Mouse (Mus musculus): ENCODE results near the gene Mecp2. TPM values are rescaled to one million over a fixed set of nuclear protein-coding genes. Genes with fewer than 3 reads are reported as not detected.

The Mecp2 gene
- total RNA-seq, 2 experiments from 2014 or later, result 27.7 to 29.2 TPM

- no peak for DNase-seq (ENCODE audit: low spot score)
Observed at GRCm38 (mm10) chrX:74022795-74023187, 112.4 kb downstream of the Mecp2 start.

- DNase-seq (ENCODE audit: low spot score), result no peak
Observed at GRCm38 (mm10) chrX:74014597-74014996, 120.6 kb downstream of the Mecp2 start.

DNA sequence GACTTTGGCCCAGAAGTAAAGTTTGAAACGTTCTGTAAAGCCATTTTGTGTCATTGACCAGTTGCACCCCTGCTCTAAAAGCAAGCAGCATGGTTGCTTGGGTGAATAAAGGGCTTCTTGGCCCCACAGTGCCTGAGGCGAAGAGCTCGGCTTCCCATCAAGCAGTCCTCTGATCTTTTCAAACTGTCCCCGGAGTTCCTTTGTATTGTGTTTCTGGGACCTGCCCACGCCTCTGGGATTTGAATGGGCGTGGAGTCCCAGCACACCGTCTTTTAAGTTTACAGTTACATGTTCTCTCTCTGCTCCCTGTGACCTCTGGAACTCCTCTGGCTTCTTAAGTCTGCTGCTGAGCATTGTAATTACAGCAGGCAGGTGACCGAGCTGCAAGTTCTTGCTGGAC lies 127.1 kb downstream of the Mecp2 start:
- DNase-seq (ENCODE audit: low spot score), result no peak

GRCm38 (mm10) chrX:74006401-74006800 lies 128.8 kb downstream of the Mecp2 start:
- DNase-seq (ENCODE audit: low spot score), result no peak

DNA sequence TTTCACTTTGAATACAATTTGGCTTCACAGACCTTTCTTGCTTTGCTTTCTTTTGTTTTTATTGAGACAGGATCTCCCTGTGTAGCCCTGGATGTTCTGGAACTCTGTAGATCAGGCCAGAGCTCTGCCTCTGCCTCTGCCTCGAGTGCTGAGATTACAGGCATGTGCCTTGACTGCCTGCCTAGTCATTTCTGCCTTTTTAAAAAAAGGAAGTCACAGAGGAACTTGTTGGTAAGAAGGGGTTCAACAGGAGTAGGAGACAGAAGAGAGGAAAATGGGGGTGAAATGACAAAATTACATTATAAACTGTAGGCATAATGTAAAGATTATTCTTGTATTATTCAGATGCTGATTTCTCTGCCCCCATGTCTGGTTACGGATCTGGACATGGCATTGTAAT lies 131.5 kb downstream of the Mecp2 start:
- DNase-seq (ENCODE audit: low spot score), result no peak

GRCm38 (mm10) chrX:74001024-74001423 lies 134.1 kb downstream of the Mecp2 start:
- no peak for DNase-seq (ENCODE audit: low spot score)

DNA sequence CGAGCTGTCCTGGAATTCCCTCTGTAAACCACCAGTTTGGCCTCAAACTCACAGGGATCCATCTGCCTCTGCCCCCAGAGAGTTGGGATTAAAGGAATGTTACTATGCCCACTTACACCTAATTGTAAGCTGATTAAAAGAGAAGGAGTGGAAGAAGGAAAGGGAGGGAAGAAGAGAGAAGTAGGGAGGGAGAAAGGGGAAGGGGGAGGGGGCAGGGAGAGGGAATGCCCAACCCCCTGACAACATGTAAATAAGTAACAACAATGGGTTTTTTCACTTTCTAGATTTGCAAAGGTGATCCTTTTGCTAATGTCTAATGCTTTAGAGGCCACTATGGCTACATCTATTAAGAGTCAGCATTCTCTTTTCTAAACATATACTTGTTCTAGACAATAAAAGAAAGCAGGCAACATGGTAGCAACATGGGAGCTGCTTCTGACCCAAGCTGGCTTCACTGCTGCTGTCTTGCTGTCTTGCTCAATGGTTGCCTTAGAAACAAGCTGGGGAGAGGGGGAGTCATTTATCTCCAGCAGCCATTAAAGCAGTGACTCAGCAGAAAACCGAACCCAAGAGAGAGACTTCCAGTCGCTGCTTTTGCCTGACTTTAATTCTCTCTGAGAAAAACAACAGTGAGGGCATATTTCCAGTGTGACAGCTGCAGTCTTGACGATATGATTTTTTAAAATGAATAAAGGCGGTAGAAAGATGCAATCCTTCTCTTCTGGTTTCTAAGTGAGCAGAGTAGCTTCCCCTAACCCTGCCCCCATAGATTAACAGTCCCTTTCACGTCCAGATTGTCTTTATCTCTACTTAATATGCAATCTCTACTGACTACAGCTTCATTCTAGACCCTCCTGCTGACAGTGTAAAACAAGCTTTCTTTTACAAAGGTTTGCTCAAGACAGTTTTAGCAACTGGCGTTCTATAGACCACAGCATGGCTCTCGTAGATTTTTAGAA lies 136.0 kb downstream of the Mecp2 start:
- peak; percentile 29 for DNase-seq (ENCODE audit: low spot score)

GRCm38 (mm10) chrX:73977783-73978182 lies 157.4 kb downstream of the Mecp2 start:
- no peak for DNase-seq (ENCODE audit: low spot score)

Small RNAs within 50 kb of the gene (microRNA-seq; reads per million reads assigned to microRNA genes)
- gene Mir5132, result 3.4 reads per million, percentile 2 among the genes with 10 or more reads in this experiment
- not detected for gene Mir718

Other genes starting within 250 kb of the Mecp2 start
- gene Avpr2, start 243.3 kb downstream of the Mecp2 start, total RNA-seq (2021), result not detected
- gene L1cam, start 239.3 kb downstream of the Mecp2 start, total RNA-seq (2021), result 1 to 10 TPM; 1.5 to 2.7 TPM
- under 1 TPM; 0.33 to 0.43 TPM for gene Arhgap4, start 213.5 kb downstream of the Mecp2 start, total RNA-seq (2021)
- gene Naa10, start 213.4 kb downstream of the Mecp2 start, total RNA-seq (2021), result 10 to 100 TPM; 50.2 to 56.5 TPM
- 1 to 10 TPM; 1.6 to 2.0 TPM for gene Renbp, start 204.5 kb downstream of the Mecp2 start, total RNA-seq (2021)
- gene Hcfc1, start 169.0 kb downstream of the Mecp2 start, total RNA-seq (2021), result 10 to 100 TPM; 30.2 to 31.9 TPM
- gene Irak1, start 111.4 kb downstream of the Mecp2 start, total RNA-seq (2021), result 10 to 100 TPM; 35.6 to 36.1 TPM
- gene Opn1mw, start 7.9 kb downstream of the Mecp2 start, total RNA-seq (2021), result not detected
- not detected for gene Tex28, start 32.5 kb upstream of the Mecp2 start, total RNA-seq (2021)
- gene Tktl1, start 41.9 kb upstream of the Mecp2 start, total RNA-seq (2021), result not detected
- 10 to 100 TPM; 30.5 to 50.1 TPM for gene Flna, start 114.5 kb upstream of the Mecp2 start, total RNA-seq (2021)
- 10 to 100 TPM; 25.0 to 32.4 TPM for gene Emd, start 119.3 kb upstream of the Mecp2 start, total RNA-seq (2021)
- gene Rpl10, start 135.4 kb upstream of the Mecp2 start, total RNA-seq (2021), result 100 to 1,000 TPM; 172 to 189 TPM
- gene Taz, start 146.5 kb upstream of the Mecp2 start, total RNA-seq (2021), result 10 to 100 TPM; 40.2 to 47.4 TPM
- 100 to 1,000 TPM; 114 to 124 TPM for gene Dnase1l1, start 147.0 kb upstream of the Mecp2 start, total RNA-seq (2021)
- gene Atp6ap1, start 161.7 kb upstream of the Mecp2 start, total RNA-seq (2021), result 10 to 100 TPM; 92.1 to 95.3 TPM
- 10 to 100 TPM; 27.9 to 35.9 TPM for gene Gdi1, start 169.6 kb upstream of the Mecp2 start, total RNA-seq (2021)
- gene Fam50a, start 177.7 kb upstream of the Mecp2 start, total RNA-seq (2021), result 10 to 100 TPM; 21.1 to 27.3 TPM
- under 1 TPM; 0.37 to 0.52 TPM for gene Plxna3, start 193.7 kb upstream of the Mecp2 start, total RNA-seq (2021)
- 10 to 100 TPM; 39.8 to 40.6 TPM for gene Lage3, start 218.3 kb upstream of the Mecp2 start, total RNA-seq (2021)
- 10 to 100 TPM; 55.7 to 58.4 TPM for gene Ubl4a, start 237.9 kb upstream of the Mecp2 start, total RNA-seq (2021)
- 1 to 10 TPM; 1.9 to 3.8 TPM for gene Slc10a3, start 238.0 kb upstream of the Mecp2 start, total RNA-seq (2021)